ENCODE assay signal across 8 mouse cellular contexts in genomic region chr3:51553497-51553875, GRCm38 (mm10). TPM values are rescaled to one million over a fixed set of nuclear protein-coding genes. Genes with fewer than 3 reads are reported as not detected.
DNase-seq lines count a peak whose midpoint lies in the region; ATAC-seq and TF ChIP-seq lines count a peak whose summit lies in the region.

No protein-coding gene starts in this region.

- 0 out of 2 replicates have a peak, but pooled peaks have one; percentile 21 for ATAC-seq in erythroid progenitor cell, adult 5-6 weeks (replicated peaks; ENCODE audit: low FRiP score, poor library complexity, severe bottlenecking)
- ATAC-seq in heart, postnatal 0 days (ENCODE audit: insufficient read depth, low read depth), result peak; percentile 64; the same call in 1 of the 2 replicates
- peak; percentile 48; the same call in 1 of the 2 replicates for ATAC-seq in limb, embryonic 15.5 days (ENCODE audit: insufficient number of reproducible peaks, low FRiP score, low TSS enrichment, low read depth)

- peak overlapping the region; percentile 64 for H3K4me2 ChIP-seq in heart, postnatal 0 days (ENCODE audit: low read depth, low read length)
- peak overlapping the region; percentile 25; the same call in 1 of the 2 replicates for H3K4me2 ChIP-seq in limb, embryonic 15.5 days

- H3K36me3 ChIP-seq in heart, postnatal 0 days (replicated peaks; ENCODE audit: control insufficient read depth, insufficient read depth, low read length), result peaks cover 18% of the 10 kb centered on the region; the same call in 1 of the 2 replicates
- 0 out of 2 replicates have a peak, but pooled peaks cover 7% of the 10 kb centered on the region for H3K36me3 ChIP-seq in limb, embryonic 15.5 days

- H3K27me3 ChIP-seq in heart, postnatal 0 days (ENCODE audit: control insufficient read depth, insufficient read depth, low read length), result no peaks in the 10 kb centered on the region
- H3K27me3 ChIP-seq in limb, embryonic 15.5 days, result no peaks in the 10 kb centered on the region

- TF ChIP-seq CTCF in heart, postnatal 0 days (IDR thresholded peaks at IDR 0.05; ENCODE audit: low read depth), result no peak

- H3K27ac ChIP-seq in heart, postnatal 0 days (ENCODE audit: low read depth), result peak overlapping the region; percentile 71
- peak overlapping the region; percentile 61 for H3K27ac ChIP-seq in limb, embryonic 15.5 days

- no peak for TF ChIP-seq EP300 in heart, postnatal 0 days (IDR thresholded peaks at IDR 0.05; ENCODE audit: low read depth)

- H3K4me1 ChIP-seq in heart, postnatal 0 days (ENCODE audit: control insufficient read depth, insufficient read depth), result peaks cover 35% of the 10 kb centered on the region
- H3K4me1 ChIP-seq in limb, embryonic 15.5 days, result peaks cover 39% of the 10 kb centered on the region

- WGBS in heart, postnatal 0 days, result 30% methylated on average over 8 of the region's 8 CpGs
- 36% methylated on average over 8 of the region's 8 CpGs for WGBS in limb, embryonic 15.5 days

- H3K9ac ChIP-seq in heart, postnatal 0 days (replicated peaks; ENCODE audit: low read depth, low read length), result peak overlapping the region; percentile 51
- no peak overlapping the region for H3K9ac ChIP-seq in limb, embryonic 15.5 days

- H3K4me3 ChIP-seq in heart, postnatal 0 days (ENCODE audit: low read depth, low read length), result peak overlapping the region; percentile 32
- H3K4me3 ChIP-seq in limb, embryonic 15.5 days, result no peak overlapping the region

- peak; percentile 30 to 42 for DNase-seq in left cerebral cortex, adult 18-20 months (ENCODE audit: low spot score in 2 of 2)
- no peak for DNase-seq in left cerebral cortex, adult 11 months (ENCODE audit: low spot score)
- peak; percentile 44 for DNase-seq in adrenal gland, postnatal 25 days
- peak; percentile 66 for DNase-seq in heart, postnatal 0 days (ENCODE audit: low spot score)
- peak; percentile 11 to 34 for DNase-seq in right cerebral cortex, adult 2 months (ENCODE audit: low spot score in 2 of 2)
- DNase-seq in spleen, postnatal 14 days (ENCODE audit: low spot score in 2 of 2), result no peak

- no peaks in the 10 kb centered on the region for H3K9me3 ChIP-seq in heart, postnatal 0 days (replicated peaks; ENCODE audit: control insufficient read depth, low read length)
- H3K9me3 ChIP-seq in limb, embryonic 15.5 days, result no peaks in the 10 kb centered on the region

RNA-seq across cellular contexts. Expression of gene Setd7, which starts 7.2 kb away (rescaled TPM):
- total RNA-seq in left cerebral cortex, adult 18-20 months (2021), result 100 to 1,000 TPM; 125 to 129 TPM
- total RNA-seq in adrenal gland, postnatal 25 days (2021), result 38.5 and 53.8 TPM in 2 replicates
- 5.9 and 9.4 TPM in 2 replicates for total RNA-seq in erythroid progenitor cell, adult 5-6 weeks (2015; ENCODE audit: low replicate concordance)
- total RNA-seq in erythroid progenitor cell, adult 5-6 weeks (2017; ENCODE audit: low replicate concordance), result 1.6 and 3.3 TPM in 2 replicates
- 24.8 and 54.7 TPM in 2 replicates for total RNA-seq in heart, postnatal 0 days (2014; rRNA removed; ENCODE audit: low replicate concordance)
- 2.5 and 3.0 TPM in 2 replicates for polyA plus RNA-seq in heart, postnatal 0 days (2015; fragmentation: Nextera tagmentation; extraction: Ambion mirVana)
- 4.2 and 4.4 TPM in 2 replicates for polyA plus RNA-seq in limb, embryonic 15.5 days (2015; fragmentation: Nextera tagmentation; extraction: Ambion mirVana)

Comparison
In these comparisons a context has a peak if more than half of its experiments do, and no peak if none do; other contexts are left out.
1. DNase-seq: peak in left cerebral cortex, adult 18-20 months (2 of 2), adrenal gland, postnatal 25 days (single experiment), heart, postnatal 0 days (single experiment) and right cerebral cortex, adult 2 months (2 of 2); none in left cerebral cortex, adult 11 months (single experiment) and spleen, postnatal 14 days (0 of 2).
2. Peak in every context shown above with its lines, with median percentiles within 50 percentile points of each other: ATAC-seq.